Mouse (Mus musculus): ENCODE data around the gene Tepsin. TPM values are rescaled to one million over a fixed set of nuclear protein-coding genes. Genes with fewer than 3 reads are reported as not detected.
A peak's percentile ranks its signal among the peaks of the same experiment; 100 is the strongest.

The Tepsin gene
- polyA plus RNA-seq, 1 experiment from 2014 or later = 13.2 TPM

DNA sequence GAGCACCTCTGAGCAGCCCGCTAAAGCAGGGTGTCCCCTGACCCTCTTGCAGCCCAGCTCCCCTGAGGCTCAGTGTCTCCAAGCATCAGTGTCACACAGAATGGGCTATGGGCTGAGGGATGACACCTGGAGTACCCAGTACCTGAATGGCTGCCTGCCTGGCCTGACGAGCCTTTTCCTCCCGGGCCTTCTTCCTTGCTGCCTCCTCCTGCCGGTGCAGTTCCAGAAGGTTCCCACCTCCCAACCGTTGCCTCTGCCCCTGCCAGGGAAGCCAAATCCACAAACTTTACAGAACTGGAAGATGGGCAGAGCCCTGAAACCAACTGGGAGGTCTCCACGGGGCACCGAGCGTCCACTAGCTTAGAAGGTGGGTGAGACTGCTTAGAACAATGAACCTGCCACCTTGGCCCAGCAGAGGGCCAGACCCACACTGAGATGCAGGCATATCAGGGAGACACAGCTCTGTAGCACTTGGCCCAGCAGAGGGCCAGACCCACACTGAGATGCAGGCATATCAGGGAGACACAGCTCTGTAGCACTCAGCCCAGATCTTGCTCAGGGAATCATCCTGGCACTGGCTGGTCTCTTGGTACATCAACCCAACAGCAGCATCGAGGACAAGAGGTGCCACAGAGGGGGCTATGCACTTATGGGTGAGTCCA, 25.4 kb downstream of the Tepsin start:
- Histone ChIP-seq H3K9ac (no peak overlapping the region), H3K4me3 (no peak overlapping the region), H3K27me3 (no peaks in the 10 kb centered on the region), H3K36me3 (peaks cover 49% of the 10 kb centered on the region), H3K4me1 (replicated peaks) (no peaks in the 10 kb centered on the region), H3K9me3 (replicated peaks) (no peaks in the 10 kb centered on the region), H3K4me2 (no peak overlapping the region), H3K27ac (no peak overlapping the region)
- no peak for ATAC-seq (replicated peaks; ENCODE audit: insufficient number of reproducible peaks, insufficient read depth, low FRiP score, low read depth)
- 91% methylated on average over 9 of the region's 9 CpGs for WGBS

DNA sequence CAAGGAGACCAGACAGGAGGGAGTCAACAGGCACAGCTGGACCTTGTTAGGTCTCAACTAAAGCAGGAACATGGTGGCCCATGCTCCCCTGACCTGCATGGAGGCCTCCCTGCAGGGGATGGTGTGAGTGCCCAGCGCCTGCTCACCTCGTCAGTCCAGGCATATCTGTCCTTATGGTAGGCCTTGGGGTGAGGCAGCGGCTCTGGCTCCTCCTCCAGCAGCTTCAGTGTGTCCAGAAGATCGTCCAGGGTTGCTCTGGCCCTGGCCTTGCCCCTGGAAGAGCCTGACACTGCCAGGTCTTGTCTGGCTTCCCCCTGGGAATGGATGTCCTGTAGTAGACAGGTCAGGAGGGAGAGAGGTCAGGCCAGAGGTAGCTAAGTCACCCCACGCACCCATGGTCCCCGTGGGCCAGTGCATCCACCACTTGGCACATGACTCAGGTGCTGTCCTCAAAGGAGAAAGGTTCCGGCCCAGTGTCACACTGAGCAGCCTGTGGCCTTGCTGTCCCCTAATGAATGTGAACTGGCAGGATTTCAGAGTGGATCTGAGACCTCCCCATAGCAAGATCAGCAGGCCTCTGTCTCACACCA, 26.7 kb downstream of the Tepsin start:
- no peak overlapping the region for H3K4me3 ChIP-seq
- no peaks in the 10 kb centered on the region for H3K9me3 ChIP-seq (replicated peaks)
- H3K36me3 ChIP-seq = peaks cover 49% of the 10 kb centered on the region
- no peak overlapping the region for H3K27ac ChIP-seq
- no peaks in the 10 kb centered on the region for H3K27me3 ChIP-seq
- H3K9ac ChIP-seq = no peak overlapping the region
- no peak overlapping the region for H3K4me2 ChIP-seq
- WGBS = 79% methylated on average over 7 of the region's 7 CpGs
- H3K4me1 ChIP-seq (replicated peaks) = no peaks in the 10 kb centered on the region
- ATAC-seq (replicated peaks; ENCODE audit: insufficient number of reproducible peaks, insufficient read depth, low FRiP score, low read depth) = no peak

DNA sequence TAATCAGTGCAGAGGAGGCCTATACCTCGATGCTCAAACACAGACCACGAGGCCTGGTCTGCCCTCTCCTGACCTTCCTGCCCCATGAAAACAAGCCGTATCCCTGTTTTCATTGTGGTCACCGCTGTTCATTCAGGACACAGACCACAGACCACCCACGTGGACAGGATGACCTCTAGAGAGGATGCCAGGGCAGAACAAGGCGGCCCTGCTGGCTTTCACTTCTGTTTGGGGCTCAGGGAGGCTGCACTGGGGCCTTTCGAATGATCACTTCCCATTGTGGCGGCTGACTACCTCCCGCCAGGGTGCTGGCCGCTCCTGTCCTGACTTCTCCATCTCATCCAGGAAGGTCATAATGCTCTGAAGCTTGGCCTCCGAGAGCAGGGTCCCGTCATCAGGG, 27.5 kb downstream of the Tepsin start:
- Histone ChIP-seq H3K4me2 (no peak overlapping the region), H3K4me1 (replicated peaks) (peaks cover 2% of the 10 kb centered on the region; the same call in 1 of the 2 replicates), H3K9me3 (replicated peaks) (no peaks in the 10 kb centered on the region), H3K4me3 (no peak overlapping the region), H3K36me3 (peaks cover 43% of the 10 kb centered on the region), H3K9ac (no peak overlapping the region), H3K27ac (no peak overlapping the region), H3K27me3 (no peaks in the 10 kb centered on the region)
- ATAC-seq (replicated peaks; ENCODE audit: insufficient number of reproducible peaks, insufficient read depth, low FRiP score, low read depth) = no peak
- 74% methylated on average over 12 of the region's 12 CpGs for WGBS

GRCm38 (mm10) chr11:120070286-120070930, 28.1 kb downstream of the Tepsin start:
- H3K27ac ChIP-seq = no peak overlapping the region
- no peak overlapping the region for H3K4me2 ChIP-seq
- ATAC-seq (replicated peaks; ENCODE audit: insufficient number of reproducible peaks, insufficient read depth, low FRiP score, low read depth) = no peak
- WGBS = 91% methylated on average over 27 of the region's 27 CpGs
- no peak overlapping the region for H3K4me3 ChIP-seq
- H3K36me3 ChIP-seq = peaks cover 36% of the 10 kb centered on the region
- peaks cover 9% of the 10 kb centered on the region; the same call in 1 of the 2 replicates for H3K4me1 ChIP-seq (replicated peaks)
- H3K27me3 ChIP-seq = no peaks in the 10 kb centered on the region
- H3K9ac ChIP-seq = no peak overlapping the region
- no peaks in the 10 kb centered on the region for H3K9me3 ChIP-seq (replicated peaks)

GRCm38 (mm10) chr11:120069261-120069660, 29.3 kb downstream of the Tepsin start:
- Histone ChIP-seq H3K4me1 (replicated peaks) (peaks cover 10% of the 10 kb centered on the region; the same call in 1 of the 2 replicates), H3K27me3 (no peaks in the 10 kb centered on the region; the same call in 1 of the 2 replicates), H3K36me3 (peaks cover 35% of the 10 kb centered on the region), H3K4me2 (no peak overlapping the region), H3K27ac (no peak overlapping the region), H3K9me3 (replicated peaks) (no peaks in the 10 kb centered on the region), H3K9ac (no peak overlapping the region), H3K4me3 (no peak overlapping the region)
- no peak for ATAC-seq (replicated peaks; ENCODE audit: insufficient number of reproducible peaks, insufficient read depth, low FRiP score, low read depth)
- WGBS = 40% methylated on average over 11 of the region's 11 CpGs

- no peaks in the 10 kb centered on the region; the same call in 1 of the 2 replicates for H3K27me3 ChIP-seq
- no peak for ATAC-seq (replicated peaks; ENCODE audit: insufficient number of reproducible peaks, insufficient read depth, low FRiP score, low read depth)
- H3K4me3 ChIP-seq = no peak overlapping the region
- WGBS = 77% methylated on average over 17 of the region's 17 CpGs
- H3K4me2 ChIP-seq = no peak overlapping the region
- H3K27ac ChIP-seq = no peak overlapping the region
- H3K9me3 ChIP-seq (replicated peaks) = no peaks in the 10 kb centered on the region
- peaks cover 32% of the 10 kb centered on the region for H3K36me3 ChIP-seq
- peaks cover 10% of the 10 kb centered on the region; the same call in 1 of the 2 replicates for H3K4me1 ChIP-seq (replicated peaks)
- H3K9ac ChIP-seq = no peak overlapping the region
Measured at GRCm38 (mm10) chr11:120067834-120068233, 30.7 kb downstream of the Tepsin start.

- Histone ChIP-seq H3K36me3 (peaks cover 10% of the 10 kb centered on the region; the same call in 1 of the 2 replicates), H3K4me3 (no peak overlapping the region), H3K27ac (0 out of 2 replicates have a peak overlapping the region, but pooled peaks have one; percentile 38), H3K4me2 (peak overlapping the region; percentile 34), H3K4me1 (replicated peaks) (peaks cover 10% of the 10 kb centered on the region; the same call in 1 of the 2 replicates), H3K9me3 (replicated peaks) (no peaks in the 10 kb centered on the region), H3K9ac (no peak overlapping the region), H3K27me3 (no peaks in the 10 kb centered on the region; the same call in 1 of the 2 replicates)
- WGBS = 24% methylated on average over 10 of the region's 10 CpGs
- peak; percentile 47 for ATAC-seq (replicated peaks; ENCODE audit: insufficient number of reproducible peaks, insufficient read depth, low FRiP score, low read depth)
Measured at GRCm38 (mm10) chr11:120065291-120065690, 33.2 kb downstream of the Tepsin start.

- Histone ChIP-seq H3K36me3 (peaks cover 7% of the 10 kb centered on the region; the same call in 1 of the 2 replicates), H3K4me2 (no peak overlapping the region), H3K27me3 (no peaks in the 10 kb centered on the region; the same call in 1 of the 2 replicates), H3K9me3 (replicated peaks) (no peaks in the 10 kb centered on the region), H3K27ac (no peak overlapping the region), H3K4me3 (no peak overlapping the region), H3K9ac (no peak overlapping the region), H3K4me1 (replicated peaks) (peaks cover 10% of the 10 kb centered on the region; the same call in 1 of the 2 replicates)
- 92% methylated on average over 11 of the region's 11 CpGs for WGBS
- ATAC-seq (replicated peaks; ENCODE audit: insufficient number of reproducible peaks, insufficient read depth, low FRiP score, low read depth) = no peak
Measured at GRCm38 (mm10) chr11:120064668-120065040, 33.9 kb downstream of the Tepsin start.

- Histone ChIP-seq H3K9ac (no peak overlapping the region), H3K4me2 (no peak overlapping the region), H3K27ac (no peak overlapping the region), H3K4me1 (replicated peaks) (peaks cover 10% of the 10 kb centered on the region; the same call in 1 of the 2 replicates), H3K9me3 (replicated peaks) (no peaks in the 10 kb centered on the region), H3K4me3 (no peak overlapping the region), H3K27me3 (no peaks in the 10 kb centered on the region; the same call in 1 of the 2 replicates), H3K36me3 (peaks cover 7% of the 10 kb centered on the region; the same call in 1 of the 2 replicates)
- WGBS = 84% methylated on average over 13 of the region's 13 CpGs
- no peak for ATAC-seq (replicated peaks; ENCODE audit: insufficient number of reproducible peaks, insufficient read depth, low FRiP score, low read depth)
Measured at GRCm38 (mm10) chr11:120064006-120064667, 34.4 kb downstream of the Tepsin start.

DNA sequence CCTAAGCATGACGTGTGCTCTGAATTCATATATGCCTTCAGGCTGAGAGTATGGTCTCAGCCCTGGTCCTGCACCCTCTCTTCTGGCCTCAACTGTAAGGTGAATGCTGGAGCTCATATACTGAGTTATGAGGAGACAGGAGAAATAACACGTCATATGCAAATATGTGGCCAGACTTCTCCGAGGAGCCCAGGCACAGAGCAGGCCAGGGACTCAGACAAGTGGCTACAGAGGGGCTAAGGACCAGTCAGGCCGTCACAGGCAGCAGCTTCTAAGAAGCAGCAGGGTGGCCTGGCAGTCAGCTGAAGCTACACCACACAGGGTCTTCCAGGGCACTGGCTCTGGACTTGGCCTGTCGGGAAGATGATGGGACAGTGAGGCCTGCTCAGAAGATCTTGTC, 35.2 kb downstream of the Tepsin start:
- H3K36me3 ChIP-seq = peaks cover 2% of the 10 kb centered on the region; the same call in 1 of the 2 replicates
- no peak overlapping the region for H3K9ac ChIP-seq
- no peak for ATAC-seq (replicated peaks; ENCODE audit: insufficient number of reproducible peaks, insufficient read depth, low FRiP score, low read depth)
- H3K27me3 ChIP-seq = no peaks in the 10 kb centered on the region; the same call in 1 of the 2 replicates
- no peaks in the 10 kb centered on the region for H3K9me3 ChIP-seq (replicated peaks)
- H3K4me3 ChIP-seq = no peak overlapping the region
- H3K4me1 ChIP-seq (replicated peaks) = peaks cover 10% of the 10 kb centered on the region; the same call in 1 of the 2 replicates
- H3K4me2 ChIP-seq = no peak overlapping the region
- H3K27ac ChIP-seq = no peak overlapping the region
- 75% methylated on average over 5 of the region's 5 CpGs for WGBS

DNA sequence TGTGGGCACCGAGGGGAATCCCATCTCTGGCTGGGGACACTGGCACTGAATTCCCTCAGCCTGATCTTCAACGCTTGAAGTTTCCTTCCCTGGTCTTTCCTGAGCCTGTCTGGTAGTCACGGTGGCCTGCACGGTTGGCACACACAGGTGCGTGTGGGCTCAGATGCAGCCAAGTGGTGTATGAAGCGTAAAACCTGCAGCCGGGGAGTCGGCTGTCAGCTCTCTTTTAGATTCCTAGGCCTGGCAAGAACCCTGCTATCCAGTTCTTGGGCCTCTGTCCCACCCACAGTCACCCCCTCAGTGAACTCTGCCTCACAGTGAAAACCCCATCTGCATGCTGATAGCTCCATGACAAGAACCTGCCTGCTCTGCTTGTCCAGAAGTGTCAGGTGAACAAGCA, 37.9 kb downstream of the Tepsin start:
- H3K36me3 ChIP-seq = no peaks in the 10 kb centered on the region
- H3K27ac ChIP-seq = no peak overlapping the region
- no peaks in the 10 kb centered on the region; the same call in 1 of the 2 replicates for H3K27me3 ChIP-seq
- H3K4me2 ChIP-seq = no peak overlapping the region
- H3K9ac ChIP-seq = no peak overlapping the region
- no peak for ATAC-seq (replicated peaks; ENCODE audit: insufficient number of reproducible peaks, insufficient read depth, low FRiP score, low read depth)
- no peak overlapping the region for H3K4me3 ChIP-seq
- WGBS = 68% methylated on average over 8 of the region's 8 CpGs
- no peaks in the 10 kb centered on the region for H3K9me3 ChIP-seq (replicated peaks)
- H3K4me1 ChIP-seq (replicated peaks) = peaks cover 4% of the 10 kb centered on the region; the same call in 1 of the 2 replicates
